Mouse (Mus musculus) thymus, postnatal 4 days (tissue): ENCODE data around the gene Cys1.

Source experiments
- DNase-seq: peaks from one replicate; pipeline ENCODE4 v3.0.0; 2021

Gene Cys1

GRCm38 (mm10) chr12:24697484-24698204 lies 16.0 kb upstream of the Cys1 start:
- DNase-seq, result peak; percentile 36

- peak; percentile 85 for DNase-seq
Observed at GRCm38 (mm10) chr12:24696500-24697483, 15.2 kb upstream of the Cys1 start.

GRCm38 (mm10) chr12:24690351-24690750 lies 8.7 kb upstream of the Cys1 start:
- DNase-seq, result no peak

GRCm38 (mm10) chr12:24686696-24687346 lies 5.2 kb upstream of the Cys1 start:
- no peak for DNase-seq

GRCm38 (mm10) chr12:24686038-24686695 lies 4.6 kb upstream of the Cys1 start:
- DNase-seq, result no peak

GRCm38 (mm10) chr12:24683461-24683860 lies 1.8 kb upstream of the Cys1 start:
- DNase-seq, result no peak

GRCm38 (mm10) chr12:24682563-24682962 lies 950 bp upstream of the Cys1 start:
- DNase-seq, result no peak

- DNase-seq, result no peak
Observed at GRCm38 (mm10) chr12:24680492-24681285, 924 bp downstream of the Cys1 start.

GRCm38 (mm10) chr12:24680096-24680491 lies 1.5 kb downstream of the Cys1 start:
- DNase-seq, result no peak

GRCm38 (mm10) chr12:24662131-24662530 lies 19.5 kb downstream of the Cys1 start:
- no peak for DNase-seq

- DNase-seq, result no peak
Observed at GRCm38 (mm10) chr12:24661100-24661499, 20.5 kb downstream of the Cys1 start.

- no peak for DNase-seq
Observed at GRCm38 (mm10) chr12:24659923-24660322, 21.7 kb downstream of the Cys1 start.

- DNase-seq, result no peak
Observed at GRCm38 (mm10) chr12:24658998-24659397, 22.6 kb downstream of the Cys1 start.

- DNase-seq, result no peak
Observed at GRCm38 (mm10) chr12:24656436-24656835, 25.2 kb downstream of the Cys1 start.

GRCm38 (mm10) chr12:24654065-24654862 lies 27.3 kb downstream of the Cys1 start:
- DNase-seq, result no peak

- peak; percentile 94 for DNase-seq
Observed at GRCm38 (mm10) chr12:24651642-24652342, 29.8 kb downstream of the Cys1 start.

- peak; percentile 98 for DNase-seq
Observed at GRCm38 (mm10) chr12:24651063-24651557, 30.5 kb downstream of the Cys1 start, which contains the start of gene Klf11. TSS of gene Klf11 (plus strand) at chr12:24651274.

GRCm38 (mm10) chr12:24650415-24651062 lies 31.1 kb downstream of the Cys1 start:
- DNase-seq, result no peak

- DNase-seq, result no peak
Observed at GRCm38 (mm10) chr12:24648094-24648493, 33.5 kb downstream of the Cys1 start.

GRCm38 (mm10) chr12:24645901-24646300 lies 35.7 kb downstream of the Cys1 start:
- DNase-seq, result no peak
